Mouse (Mus musculus) thymus, postnatal 25 days (tissue): ENCODE measurements around the gene Thra.

Experiments
- DNase-seq: peaks from one replicate; pipeline ENCODE4 v3.0.0; 2022

Thra gene

GRCm38 (mm10) chr11:98797306-98797705 is 56.9 kb downstream of the Thra start:
- DNase-seq: peak; percentile 26

- no peak for DNase-seq
Observed at GRCm38 (mm10) chr11:98797909-98798308, 57.5 kb downstream of the Thra start.

- no peak for DNase-seq
Observed at GRCm38 (mm10) chr11:98804605-98805004, 64.2 kb downstream of the Thra start, which contains the start of gene Casc3. Gene Casc3, plus strand, starts transcription at chr11:98804905.

- DNase-seq: no peak
Observed at GRCm38 (mm10) chr11:98808417-98808816, 68.0 kb downstream of the Thra start.

GRCm38 (mm10) chr11:98809457-98810290 is 69.2 kb downstream of the Thra start:
- DNase-seq: peak; percentile 98

GRCm38 (mm10) chr11:98810686-98811085 is 70.2 kb downstream of the Thra start:
- no peak for DNase-seq

- DNase-seq: no peak
Observed at GRCm38 (mm10) chr11:98816706-98817239, 76.3 kb downstream of the Thra start.
